Mouse (Mus musculus): ENCODE measurements around the gene Bmp2k.

DNA sequence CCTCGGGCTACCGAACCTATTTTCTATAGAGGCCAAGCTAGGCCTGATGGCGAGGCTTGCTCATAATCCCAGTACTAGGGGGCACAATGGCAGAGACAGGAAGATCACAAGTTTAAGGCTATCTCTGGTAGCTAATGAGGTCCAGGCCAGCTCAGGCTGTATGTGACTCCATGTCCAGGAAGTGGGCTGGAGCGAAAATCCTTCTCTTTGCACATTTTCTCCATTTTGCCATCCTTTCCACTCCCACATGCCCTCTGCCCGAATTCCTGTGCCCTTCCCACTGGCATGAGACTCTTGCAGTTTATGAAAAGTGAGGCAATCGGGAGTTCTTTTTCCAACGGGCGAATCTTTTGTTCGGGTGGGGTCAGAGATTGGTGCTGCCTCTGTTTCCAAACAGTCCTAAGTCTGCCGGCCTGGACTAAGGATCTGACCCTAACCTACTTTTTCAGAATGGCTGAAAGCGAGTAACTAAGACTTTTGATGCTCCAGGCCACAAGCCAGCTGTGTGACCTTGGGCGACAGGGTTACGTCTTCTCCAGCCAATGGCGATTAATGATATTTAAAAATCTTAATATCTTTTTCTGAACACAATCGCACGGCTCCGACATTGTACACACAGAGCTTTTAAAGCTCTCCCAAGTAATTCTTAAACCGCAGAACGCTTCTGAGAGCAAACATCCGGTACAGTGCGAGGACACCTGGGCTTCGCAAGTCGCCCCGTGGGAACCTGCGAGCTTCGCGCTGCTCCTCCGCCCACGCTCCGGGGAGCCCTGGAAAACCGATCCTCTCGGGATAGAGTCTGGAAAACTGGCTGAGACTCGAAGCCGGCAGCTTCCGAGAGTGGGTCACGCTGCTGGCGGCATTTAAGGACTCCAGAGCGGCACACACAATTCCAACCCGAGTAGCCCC lies 834 bp upstream of the Bmp2k start:
- TF ChIP-seq POLR2A (IDR thresholded peaks at IDR 0.05; ENCODE audit: low read depth, low read length) (no peak), SMC3 (IDR thresholded peaks at IDR 0.05; ENCODE audit: low read depth, low read length) (no peak), IRF4 (IDR thresholded peaks at IDR 0.05; ENCODE audit: low read depth, low read length) (no peak)

Data from CH12.LX (cell line).